Mouse (Mus musculus): Measurements from ENCODE around the gene Rab6a. TPM values are rescaled to one million over a fixed set of nuclear protein-coding genes. Genes with fewer than 3 reads are reported as not detected.

Gene Rab6a
- polyA plus RNA-seq, 1 experiment, result 3.8 TPM

DNA sequence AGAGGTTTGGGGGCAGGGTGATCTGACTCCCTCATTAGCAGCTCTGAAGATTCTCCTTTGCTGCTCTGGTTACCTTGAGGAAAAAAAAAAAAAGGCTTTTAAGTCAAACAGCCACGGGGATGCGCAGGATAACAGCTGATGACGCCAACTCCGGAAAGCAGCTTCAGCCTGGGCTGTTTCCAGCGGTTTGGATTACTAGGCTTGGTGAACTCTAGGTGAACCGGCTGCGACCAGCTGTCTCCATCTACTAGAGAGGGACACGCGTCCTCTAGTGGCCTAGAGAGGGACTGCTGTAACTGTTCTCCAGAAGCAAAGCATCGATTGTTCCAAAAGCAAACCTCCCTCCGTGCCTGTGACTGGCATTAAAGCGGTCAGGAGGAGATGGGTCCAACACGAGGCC, 56.0 kb downstream of the Rab6a start:
- Histone ChIP-seq H3K4me3 (replicated peaks) (no peak overlapping the region), H3K9me3 (ENCODE audit: control insufficient read depth, low read length) (no peaks in the 10 kb centered on the region), H3K36me3 (ENCODE audit: control insufficient read depth) (no peaks in the 10 kb centered on the region), H3K27me3 (ENCODE audit: control insufficient read depth) (peaks cover 37% of the 10 kb centered on the region), H3K4me1 (ENCODE audit: control insufficient read depth) (peaks cover 9% of the 10 kb centered on the region)
- TF ChIP-seq GATA1 (IDR thresholded peaks at IDR 0.05; ENCODE audit: low read length), result no peak
- TF ChIP-seq TAL1 (IDR thresholded peaks at IDR 0.05; ENCODE audit: low read length), result no peak

DNA sequence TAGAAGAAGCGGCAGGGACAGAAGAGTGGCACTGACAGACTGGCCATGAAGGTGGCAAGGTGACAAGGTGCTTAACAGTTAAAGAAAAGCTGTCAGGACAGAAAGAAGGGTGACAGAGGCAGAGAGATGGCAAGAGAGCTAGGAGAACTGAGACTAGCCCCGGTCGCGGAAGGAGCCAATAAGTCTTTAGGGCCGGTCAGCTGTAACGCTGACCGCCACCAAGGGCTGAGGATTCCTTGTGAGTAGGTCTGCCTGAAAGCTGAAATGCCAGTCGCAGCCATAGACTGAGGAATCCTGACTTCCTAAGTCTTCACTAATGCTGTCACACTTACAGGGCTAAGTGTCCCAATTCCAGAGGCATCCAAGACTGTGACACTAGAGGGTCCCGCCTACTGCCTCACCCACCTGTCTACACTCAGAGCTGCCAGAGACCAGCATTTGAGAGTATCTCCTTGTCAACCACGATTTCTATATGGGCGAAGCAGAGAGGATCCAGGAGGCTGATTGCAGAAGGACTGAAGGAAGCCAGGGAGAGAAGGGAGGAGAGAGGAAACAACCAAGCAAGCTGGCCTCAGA, 56.6 kb downstream of the Rab6a start:
- TF ChIP-seq GATA1 (IDR thresholded peaks at IDR 0.05; ENCODE audit: low read length), result no peak
- no peak for TF ChIP-seq TAL1 (IDR thresholded peaks at IDR 0.05; ENCODE audit: low read length)
- peaks cover 40% of the 10 kb centered on the region for H3K27me3 ChIP-seq (ENCODE audit: control insufficient read depth)
- peaks cover 9% of the 10 kb centered on the region for H3K4me1 ChIP-seq (ENCODE audit: control insufficient read depth)
- no peak overlapping the region for H3K4me3 ChIP-seq (replicated peaks)
- no peaks in the 10 kb centered on the region for H3K36me3 ChIP-seq (ENCODE audit: control insufficient read depth)
- H3K9me3 ChIP-seq (ENCODE audit: control insufficient read depth, low read length), result no peaks in the 10 kb centered on the region

DNA sequence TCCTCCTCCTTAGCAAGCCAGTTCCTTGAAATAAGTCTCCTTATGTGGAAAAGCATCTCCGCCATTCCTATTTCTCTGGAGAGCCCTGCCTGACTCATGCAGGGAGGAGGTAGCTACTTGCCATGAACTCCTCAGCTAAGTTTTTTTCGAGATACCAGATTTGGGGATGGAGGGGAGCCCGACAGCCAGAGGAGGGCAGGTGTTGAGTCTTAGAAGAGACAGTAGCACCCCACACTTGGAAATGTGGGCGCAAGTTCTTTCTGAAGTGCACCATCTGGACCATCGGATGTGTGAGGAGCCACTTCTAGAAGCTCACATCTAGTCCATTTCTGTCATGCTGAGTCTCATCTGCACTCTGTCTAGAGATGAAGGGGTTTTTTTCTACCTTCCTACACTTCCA, 63.4 kb downstream of the Rab6a start:
- H3K27me3 ChIP-seq (ENCODE audit: control insufficient read depth), result peaks cover 59% of the 10 kb centered on the region

DNA sequence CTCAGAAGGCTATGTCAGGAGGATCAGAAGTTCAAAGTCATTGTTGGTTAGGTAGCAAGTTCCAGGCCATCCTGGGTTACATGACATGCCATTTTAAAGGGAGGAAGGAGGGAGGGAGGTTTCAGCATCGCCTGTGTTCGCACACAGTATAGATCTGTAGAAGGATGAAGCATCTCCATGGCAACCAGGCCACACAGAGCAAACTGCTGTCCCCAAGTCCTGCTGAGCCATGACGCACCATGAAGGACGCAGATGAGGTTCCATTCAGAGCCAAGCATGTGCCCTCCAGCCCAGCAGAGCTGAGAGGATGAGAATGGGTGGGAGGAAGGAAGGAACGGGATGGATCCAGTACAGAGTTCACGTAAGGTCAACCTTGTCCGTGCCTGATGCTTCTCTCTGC, 66.2 kb downstream of the Rab6a start:
- Histone ChIP-seq H3K9me3 (ENCODE audit: control insufficient read depth, low read length) (no peaks in the 10 kb centered on the region), H3K4me3 (replicated peaks) (no peak overlapping the region), H3K4me1 (ENCODE audit: control insufficient read depth) (peaks cover 3% of the 10 kb centered on the region), H3K36me3 (ENCODE audit: control insufficient read depth) (no peaks in the 10 kb centered on the region; the same call in 1 of the 2 replicates), H3K27me3 (ENCODE audit: control insufficient read depth) (peaks cover 57% of the 10 kb centered on the region)
- no peak for TF ChIP-seq GATA1 (IDR thresholded peaks at IDR 0.05; ENCODE audit: low read length)
- no peak for TF ChIP-seq TAL1 (IDR thresholded peaks at IDR 0.05; ENCODE audit: low read length)

More for the DNA sequence above, 63.4 kb downstream of the Rab6a start:
- H3K36me3 ChIP-seq (ENCODE audit: control insufficient read depth), result no peaks in the 10 kb centered on the region
- H3K4me1 ChIP-seq (ENCODE audit: control insufficient read depth), result peaks cover 1% of the 10 kb centered on the region; the same call in 1 of the 2 replicates
- H3K9me3 ChIP-seq (ENCODE audit: control insufficient read depth, low read length), result no peaks in the 10 kb centered on the region
- no peak overlapping the region for H3K4me3 ChIP-seq (replicated peaks)
- TF ChIP-seq GATA1 (IDR thresholded peaks at IDR 0.05; ENCODE audit: low read length) (no peak), TAL1 (IDR thresholded peaks at IDR 0.05; ENCODE audit: low read length) (no peak)

DNA sequence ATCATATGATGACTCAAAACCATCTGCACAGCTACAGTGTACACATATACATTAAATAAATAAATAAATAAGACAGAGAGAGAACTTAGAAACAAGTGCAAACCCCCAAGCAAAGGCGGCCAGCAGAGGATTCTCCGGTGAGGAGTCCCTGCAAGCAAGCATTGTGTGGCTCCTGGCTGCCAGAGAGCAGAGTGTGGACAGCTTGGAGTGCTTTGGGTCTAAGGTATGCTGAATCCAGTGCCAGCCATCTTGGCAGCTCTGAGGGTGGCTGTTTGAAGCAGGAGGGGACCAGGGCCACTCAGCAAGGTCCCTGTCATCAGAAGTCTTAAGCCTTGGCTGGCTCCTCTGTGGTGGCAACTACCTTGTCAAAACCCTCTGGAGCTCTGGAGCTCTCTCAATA, 67.7 kb downstream of the Rab6a start:
- Histone ChIP-seq H3K27me3 (ENCODE audit: control insufficient read depth) (peaks cover 48% of the 10 kb centered on the region), H3K9me3 (ENCODE audit: control insufficient read depth, low read length) (no peaks in the 10 kb centered on the region), H3K36me3 (ENCODE audit: control insufficient read depth) (peaks cover 2% of the 10 kb centered on the region), H3K4me3 (replicated peaks) (peak overlapping the region; percentile 59), H3K4me1 (ENCODE audit: control insufficient read depth) (peaks cover 8% of the 10 kb centered on the region)
- no peak for TF ChIP-seq GATA1 (IDR thresholded peaks at IDR 0.05; ENCODE audit: low read length)
- no peak for TF ChIP-seq TAL1 (IDR thresholded peaks at IDR 0.05; ENCODE audit: low read length)

DNA sequence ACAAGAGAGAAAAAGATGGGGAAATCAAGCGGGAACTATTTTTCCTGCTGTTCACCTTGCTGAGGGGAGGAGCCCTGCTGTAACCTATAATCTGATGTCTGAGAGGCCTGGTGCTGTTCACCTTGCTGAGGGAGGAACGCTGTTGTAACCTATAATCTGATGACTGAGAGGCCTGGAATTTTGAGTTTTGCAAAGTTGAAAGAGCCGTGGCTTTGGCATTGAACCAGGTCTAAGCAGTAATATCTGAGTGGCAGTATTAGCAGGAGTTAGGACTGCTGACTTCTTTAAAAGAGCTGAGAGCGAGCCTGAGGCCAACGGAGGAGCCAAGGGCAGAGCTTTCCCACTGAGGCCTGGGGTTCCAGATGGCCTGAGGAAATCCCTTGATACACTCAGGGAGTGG, 70.8 kb downstream of the Rab6a start:
- Histone ChIP-seq H3K4me1 (ENCODE audit: control insufficient read depth) (peaks cover 15% of the 10 kb centered on the region), H3K4me3 (replicated peaks) (no peak overlapping the region), H3K36me3 (ENCODE audit: control insufficient read depth) (peaks cover 8% of the 10 kb centered on the region), H3K27me3 (ENCODE audit: control insufficient read depth) (peaks cover 31% of the 10 kb centered on the region), H3K9me3 (ENCODE audit: control insufficient read depth, low read length) (no peaks in the 10 kb centered on the region)
- no peak for TF ChIP-seq GATA1 (IDR thresholded peaks at IDR 0.05; ENCODE audit: low read length)
- no peak for TF ChIP-seq TAL1 (IDR thresholded peaks at IDR 0.05; ENCODE audit: low read length)

DNA sequence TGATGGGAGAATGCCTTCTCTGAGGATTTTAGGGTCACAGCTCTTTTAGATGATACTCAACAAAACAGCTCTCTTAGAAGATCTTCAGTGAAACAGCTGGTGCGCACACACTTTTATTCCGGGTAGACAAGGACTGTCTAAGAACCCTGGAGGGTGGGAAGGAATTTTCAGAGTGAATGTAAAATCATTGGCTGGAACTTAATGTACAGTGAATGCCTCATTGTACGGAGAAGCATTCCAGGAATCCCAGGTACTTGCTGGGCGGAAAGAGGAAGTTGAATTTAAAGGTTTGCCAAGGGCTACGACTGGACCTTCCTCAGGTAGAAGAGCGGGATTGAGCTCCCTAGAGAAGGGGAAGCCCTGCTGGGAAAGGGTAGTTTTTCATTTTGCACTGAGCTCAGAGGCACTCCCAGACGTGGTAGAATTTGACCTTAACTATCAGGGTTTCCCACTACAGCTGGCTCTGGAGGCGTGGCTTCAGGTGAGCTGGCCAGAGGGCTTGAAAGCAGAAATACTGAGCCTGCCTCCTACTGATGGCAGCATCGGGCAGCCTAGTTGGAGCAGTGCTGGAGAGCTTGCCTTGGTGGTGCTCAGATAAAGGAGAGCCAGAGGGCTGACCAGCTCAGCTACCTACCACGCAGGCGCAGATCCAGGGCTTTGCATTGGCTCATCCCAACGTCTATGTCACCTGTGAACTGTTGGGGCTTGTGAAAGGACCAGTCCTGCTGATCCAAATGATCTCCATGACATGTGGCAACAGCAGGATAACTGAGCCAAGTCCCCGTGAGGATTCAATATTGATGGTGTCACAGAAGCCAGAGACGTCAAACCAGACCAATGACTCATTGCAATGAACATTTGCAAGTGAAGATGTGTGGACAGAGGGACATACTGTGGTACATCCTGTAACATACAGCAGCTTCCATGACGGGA, 72.0 kb downstream of the Rab6a start:
- peaks cover 20% of the 10 kb centered on the region for H3K27me3 ChIP-seq (ENCODE audit: control insufficient read depth)
- no peaks in the 10 kb centered on the region for H3K9me3 ChIP-seq (ENCODE audit: control insufficient read depth, low read length)
- TF ChIP-seq GATA1 (IDR thresholded peaks at IDR 0.05; ENCODE audit: low read length), result no peak
- no peak for TF ChIP-seq TAL1 (IDR thresholded peaks at IDR 0.05; ENCODE audit: low read length)
- H3K4me1 ChIP-seq (ENCODE audit: control insufficient read depth), result peaks cover 24% of the 10 kb centered on the region
- H3K4me3 ChIP-seq (replicated peaks), result no peak overlapping the region
- H3K36me3 ChIP-seq (ENCODE audit: control insufficient read depth), result peaks cover 8% of the 10 kb centered on the region

DNA sequence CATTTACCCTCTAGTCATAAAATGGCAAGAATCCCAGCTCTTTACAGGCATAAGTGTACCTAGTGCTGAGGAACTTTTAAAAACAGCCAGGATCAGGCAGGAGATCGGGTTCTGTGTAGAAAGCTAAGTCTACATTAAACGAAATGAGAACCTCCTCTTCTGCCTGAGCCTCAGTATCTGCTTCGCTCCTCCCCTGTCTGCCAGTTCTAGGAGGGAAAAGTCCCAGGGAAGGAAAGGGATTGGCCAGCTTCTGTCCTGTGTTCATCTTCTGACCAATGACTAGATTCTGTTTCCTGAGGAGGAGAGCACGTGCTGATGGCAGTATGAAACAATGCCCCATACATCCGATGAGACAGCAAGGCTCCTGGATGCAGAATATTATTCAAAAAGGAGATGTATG, 73.9 kb downstream of the Rab6a start:
- Histone ChIP-seq H3K4me3 (replicated peaks) (no peak overlapping the region), H3K36me3 (ENCODE audit: control insufficient read depth) (peaks cover 8% of the 10 kb centered on the region), H3K9me3 (ENCODE audit: control insufficient read depth, low read length) (no peaks in the 10 kb centered on the region), H3K27me3 (ENCODE audit: control insufficient read depth) (peaks cover 8% of the 10 kb centered on the region), H3K4me1 (ENCODE audit: control insufficient read depth) (peaks cover 41% of the 10 kb centered on the region)
- TF ChIP-seq TAL1 (IDR thresholded peaks at IDR 0.05; ENCODE audit: low read length), result no peak
- no peak for TF ChIP-seq GATA1 (IDR thresholded peaks at IDR 0.05; ENCODE audit: low read length)

DNA sequence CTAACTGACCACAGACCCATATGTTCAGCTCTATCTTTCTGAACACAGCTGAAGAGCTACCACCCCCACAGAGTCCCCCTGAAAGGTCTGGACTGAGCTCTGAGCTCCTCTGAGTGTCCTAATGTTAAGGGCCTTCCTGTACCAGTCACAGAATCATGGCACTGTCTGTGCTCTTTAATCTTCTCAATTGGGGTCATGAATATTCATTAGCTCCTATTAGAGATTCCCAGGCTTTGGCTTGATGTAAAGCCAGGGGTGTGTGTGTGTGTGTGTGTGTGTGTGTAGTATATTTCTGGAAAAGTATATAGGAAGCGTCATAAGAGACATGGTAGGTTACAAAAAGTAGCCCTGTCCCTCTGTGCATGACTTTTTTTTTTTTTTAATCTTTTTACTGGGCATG, 76.0 kb downstream of the Rab6a start:
- H3K27me3 ChIP-seq (ENCODE audit: control insufficient read depth), result no peaks in the 10 kb centered on the region
- H3K36me3 ChIP-seq (ENCODE audit: control insufficient read depth), result peaks cover 8% of the 10 kb centered on the region
- no peak for TF ChIP-seq TAL1 (IDR thresholded peaks at IDR 0.05; ENCODE audit: low read length)
- no peak for TF ChIP-seq GATA1 (IDR thresholded peaks at IDR 0.05; ENCODE audit: low read length)
- H3K4me1 ChIP-seq (ENCODE audit: control insufficient read depth), result peaks cover 47% of the 10 kb centered on the region
- no peaks in the 10 kb centered on the region for H3K9me3 ChIP-seq (ENCODE audit: control insufficient read depth, low read length)
- no peak overlapping the region for H3K4me3 ChIP-seq (replicated peaks)

Data from erythroblast, embryonic 14.5 days (primary cell).